Mouse (Mus musculus): ENCODE results near the gene Snx29.

Snx29 gene

DNA sequence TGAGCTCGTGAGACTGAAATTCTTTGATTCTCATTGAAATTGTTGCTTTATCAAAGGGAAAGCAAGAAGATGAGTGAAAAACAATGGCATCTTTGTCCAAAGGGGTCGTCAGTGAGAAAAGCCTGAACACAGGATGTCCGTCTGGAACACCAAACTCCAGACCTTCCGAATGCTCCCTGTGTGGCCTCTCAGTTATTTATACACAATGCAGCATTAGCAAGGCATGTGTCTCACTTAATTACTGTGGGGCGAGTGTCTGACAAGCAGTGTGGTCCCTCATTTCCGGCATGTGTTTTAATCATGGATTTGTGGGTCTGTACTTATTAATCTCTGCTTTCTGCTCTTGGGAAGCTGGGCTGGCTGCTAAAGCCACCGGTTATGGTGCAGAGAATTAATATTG lies 275.1 kb downstream of the Snx29 start:
- DNase-seq (ENCODE audit: low read depth): no peak

DNA sequence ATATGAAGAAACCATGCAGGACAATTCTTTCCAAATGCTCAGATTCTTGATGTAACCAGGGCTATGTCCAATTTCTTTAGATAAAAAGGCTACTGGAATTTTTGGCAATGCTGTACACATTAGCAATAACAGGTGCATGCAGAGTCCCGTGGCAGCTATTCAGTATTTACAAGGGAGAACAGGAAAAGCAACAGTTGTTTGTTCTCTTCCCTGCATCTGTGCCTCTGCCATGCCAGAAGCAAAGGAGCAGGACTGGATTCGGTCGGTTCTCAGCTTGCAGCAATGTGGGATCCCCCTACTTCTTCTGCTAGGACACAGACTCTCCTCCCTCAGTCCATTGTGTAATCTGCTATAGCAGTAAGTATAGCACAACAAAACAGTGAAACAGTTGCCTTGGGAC lies 276.8 kb downstream of the Snx29 start:
- DNase-seq (ENCODE audit: low read depth): no peak

DNA sequence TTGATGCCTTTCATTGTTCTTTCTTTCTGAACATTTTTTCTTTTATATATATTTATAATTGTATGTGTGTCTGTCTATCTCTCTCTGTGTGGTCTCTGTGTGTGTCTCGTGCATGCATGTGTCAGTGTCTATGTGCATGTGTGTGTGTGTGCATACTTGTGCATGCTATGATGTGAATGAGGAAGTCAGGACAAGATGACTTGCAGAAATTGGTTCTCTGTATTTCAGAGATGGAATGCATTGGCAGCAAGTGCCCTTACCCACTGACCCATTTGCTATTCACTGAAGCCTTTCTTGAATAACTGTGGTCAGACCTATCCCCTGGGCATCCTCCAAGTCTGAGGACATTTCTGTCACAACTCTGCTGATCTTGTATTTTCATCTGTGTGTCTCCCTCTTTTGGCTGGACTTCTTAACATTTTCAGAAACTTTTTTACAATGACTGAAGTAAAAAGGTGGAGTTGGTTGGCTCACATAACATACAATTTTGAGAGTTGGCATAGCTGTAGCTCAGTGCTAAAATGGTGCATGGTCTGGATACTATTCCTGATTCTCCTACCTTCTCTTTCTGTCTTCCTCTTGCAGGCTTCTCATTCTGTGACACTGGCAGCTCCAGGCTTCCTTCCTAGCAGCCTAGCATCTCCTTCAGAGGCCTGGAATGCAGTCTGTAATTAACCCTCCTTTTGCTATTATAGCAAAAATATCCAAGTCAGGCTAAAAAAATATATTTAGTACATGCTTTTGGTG lies 278.8 kb downstream of the Snx29 start:
- no peak for DNase-seq (ENCODE audit: low read depth)

DNA sequence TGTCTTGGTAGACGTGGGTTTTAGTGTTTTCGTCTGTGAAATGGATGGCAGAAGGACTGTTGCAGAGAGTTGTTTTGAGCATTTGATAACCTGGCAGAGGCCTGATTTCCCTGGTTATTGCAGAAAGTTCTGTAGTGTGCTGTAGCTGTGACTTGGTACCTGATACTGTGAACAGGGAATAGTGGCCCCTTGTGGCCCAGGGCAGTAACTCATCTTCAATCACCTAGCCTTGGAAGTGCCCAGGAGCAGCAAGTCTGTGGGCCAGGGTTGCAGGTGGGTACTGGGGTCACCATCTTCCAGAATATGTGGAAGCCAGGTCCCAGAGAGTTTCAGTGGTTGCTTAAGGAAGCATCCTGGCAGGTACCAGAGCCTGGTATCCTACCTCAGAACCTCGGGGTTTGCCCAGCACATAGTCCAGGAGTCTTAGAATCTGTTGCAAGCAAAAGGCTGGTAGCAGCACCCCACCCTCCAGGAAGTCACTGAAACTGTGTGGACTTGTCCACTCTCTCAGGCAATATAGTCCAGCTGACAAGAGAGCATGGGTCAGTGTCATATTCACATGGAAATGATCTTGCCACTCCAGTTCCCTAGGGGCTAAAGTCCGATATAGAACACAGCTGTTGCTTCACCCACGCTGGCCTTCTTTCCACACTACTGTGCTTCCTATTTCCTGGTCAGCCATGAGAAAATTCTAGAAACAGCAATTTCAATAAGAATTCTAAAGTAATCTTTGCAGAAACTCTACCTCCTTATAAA lies 281.1 kb downstream of the Snx29 start:
- DNase-seq (ENCODE audit: low read depth): no peak

DNA sequence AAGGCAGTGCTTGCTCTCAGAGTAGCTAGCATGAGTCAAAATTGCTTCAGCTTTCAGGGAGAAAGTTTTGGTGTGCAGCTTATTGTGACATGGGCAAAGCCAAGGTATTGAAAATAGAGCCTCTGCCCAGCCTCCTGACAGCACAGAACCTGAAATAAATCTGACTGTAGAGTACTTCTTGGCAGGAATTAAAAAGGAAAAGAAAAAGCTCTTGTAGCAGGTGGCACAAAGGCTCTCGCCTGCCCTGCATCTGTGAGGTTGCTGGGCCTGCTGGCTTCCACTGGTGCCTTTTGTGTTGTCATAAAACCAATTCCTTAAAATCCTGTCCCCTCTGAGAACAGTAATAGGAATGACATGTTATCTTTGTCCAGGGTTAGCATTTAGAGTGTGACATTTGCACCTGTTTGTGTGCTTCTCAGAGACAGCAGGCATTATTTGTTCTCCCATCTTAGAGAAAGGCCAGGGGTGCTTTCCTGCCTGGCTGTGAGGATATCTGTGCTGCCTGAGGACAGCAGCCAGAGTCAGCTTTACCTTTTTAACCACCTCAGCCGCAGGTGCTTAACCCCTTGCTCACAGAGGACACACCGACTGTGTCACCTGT lies 289.9 kb downstream of the Snx29 start:
- no peak for DNase-seq (ENCODE audit: low read depth)

DNA sequence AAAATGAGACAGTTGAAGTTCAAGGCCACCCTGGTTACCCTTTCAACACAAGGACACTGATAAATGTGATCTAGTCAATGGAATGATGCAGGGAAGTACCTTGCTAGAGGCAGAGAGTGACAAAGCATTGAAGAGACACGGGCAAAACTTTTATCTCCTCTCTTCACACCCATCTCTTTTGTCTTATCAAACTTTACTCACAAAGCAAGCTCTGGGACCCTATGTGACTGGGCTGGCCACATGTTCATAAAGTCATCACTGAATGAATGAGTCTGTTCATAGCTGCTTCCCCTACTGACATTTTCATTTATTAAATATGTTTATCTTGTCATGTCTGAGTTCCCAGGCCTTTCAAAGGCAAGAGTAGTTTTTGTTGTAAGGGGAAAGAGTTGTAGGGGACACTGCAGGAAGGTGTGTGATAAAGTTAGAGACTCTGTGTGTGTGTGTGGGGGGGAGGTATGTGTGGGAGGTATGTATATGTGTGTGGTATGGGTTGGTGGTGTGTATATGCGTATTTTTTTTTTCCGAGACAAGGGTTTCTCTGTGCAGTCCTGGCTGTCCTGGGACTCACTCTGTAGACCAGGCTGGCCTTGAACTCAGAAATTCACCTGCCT lies 291.8 kb downstream of the Snx29 start:
- DNase-seq (ENCODE audit: low read depth): no peak

DNA sequence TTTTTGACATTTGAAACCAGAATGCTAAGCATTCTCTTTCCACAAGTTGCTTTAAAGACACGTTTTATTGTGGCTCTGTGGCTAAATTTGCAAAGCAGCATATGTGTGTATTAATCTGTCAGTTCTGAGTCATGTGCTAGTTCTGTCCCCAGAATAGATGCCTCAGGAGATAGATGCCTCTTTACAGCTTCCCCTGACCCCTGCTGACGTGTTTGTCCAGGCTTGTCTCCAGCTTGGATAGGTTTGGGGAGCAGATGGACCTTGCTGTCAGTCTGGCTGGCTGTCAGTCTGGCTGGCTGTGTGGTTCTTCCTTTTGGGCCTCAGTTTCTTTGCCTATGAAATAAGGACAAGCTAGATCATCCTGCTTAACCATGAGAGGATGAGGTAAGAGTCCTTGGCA lies 292.9 kb downstream of the Snx29 start:
- no peak for DNase-seq (ENCODE audit: low read depth)

DNA sequence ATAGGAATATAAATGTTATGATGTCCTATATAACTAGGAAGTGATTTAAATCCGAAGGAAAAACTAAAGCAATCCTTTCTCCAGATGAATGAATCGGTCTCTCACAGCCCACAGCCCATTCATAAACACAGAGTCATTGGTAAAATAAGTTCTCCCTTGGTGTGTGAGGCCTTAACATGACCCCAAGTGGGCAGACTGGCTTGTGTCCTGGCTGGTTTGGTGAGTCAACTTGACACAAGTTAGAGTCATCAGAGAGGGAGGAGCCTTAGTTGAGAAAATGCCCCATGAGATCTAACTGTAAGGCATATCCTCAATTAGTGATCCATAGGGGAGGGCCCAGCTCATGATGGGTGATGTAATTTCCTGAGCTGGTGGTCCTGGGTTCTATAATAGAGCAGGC lies 297.2 kb downstream of the Snx29 start:
- DNase-seq (ENCODE audit: low read depth): peak; percentile 27

DNA sequence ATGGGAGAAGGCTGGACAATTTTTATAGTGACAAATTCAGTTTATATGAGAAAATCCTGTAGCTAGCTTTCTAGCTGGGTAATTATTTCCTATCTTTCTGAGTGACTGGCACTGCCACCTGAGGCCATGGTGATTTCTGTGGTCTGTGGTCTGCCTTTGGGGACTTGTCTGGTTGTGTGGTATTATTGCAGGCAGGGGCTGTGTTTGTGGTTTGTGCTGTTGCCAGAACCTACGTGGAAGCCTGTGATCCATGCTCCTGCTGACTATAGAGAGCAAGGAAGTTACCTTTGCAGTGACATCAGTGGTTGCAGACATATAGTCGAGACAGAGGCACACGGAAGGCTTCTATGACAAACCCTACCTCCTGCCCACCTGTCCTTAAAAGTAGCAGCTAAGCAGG lies 298.3 kb downstream of the Snx29 start:
- DNase-seq (ENCODE audit: low read depth): no peak

DNA sequence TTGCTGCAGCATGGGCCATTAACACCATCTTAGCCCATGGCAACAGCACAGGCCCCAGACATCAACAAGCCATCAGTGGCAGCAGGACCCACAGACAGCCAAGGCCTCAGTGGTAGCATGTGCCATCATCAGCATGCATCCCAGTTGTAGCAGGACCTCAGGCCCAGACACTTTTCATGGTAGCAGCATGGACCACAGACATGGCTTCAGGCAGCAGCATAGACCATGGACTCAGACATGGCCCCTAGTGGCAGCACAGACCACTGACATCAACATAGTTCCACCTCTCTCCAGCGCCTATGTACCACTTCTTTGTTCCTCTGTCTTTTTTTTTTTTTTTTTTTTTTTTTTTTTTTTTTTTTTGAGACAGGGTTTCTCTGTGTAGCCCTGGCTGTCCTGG lies 299.0 kb downstream of the Snx29 start:
- DNase-seq (ENCODE audit: low read depth): no peak

DNA sequence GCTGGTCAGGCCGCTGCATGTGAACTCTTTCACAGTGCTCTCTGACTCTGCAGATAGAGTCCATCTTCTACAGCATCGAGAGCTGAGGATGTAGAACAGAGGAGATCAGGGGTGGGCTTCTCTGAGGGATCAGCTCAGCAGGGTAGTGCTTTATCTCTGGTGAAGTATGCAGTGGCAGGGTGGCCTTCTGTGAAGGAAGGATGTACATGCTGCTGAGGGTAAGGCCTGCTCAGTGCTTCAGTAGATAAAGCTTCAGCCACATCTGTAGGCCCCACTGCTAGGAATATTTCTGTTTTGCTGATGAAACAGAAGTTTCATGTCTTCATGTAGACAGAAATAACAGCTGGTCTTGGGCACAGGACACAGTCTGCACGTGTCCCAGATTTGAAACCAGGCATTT lies 300.3 kb downstream of the Snx29 start:
- DNase-seq (ENCODE audit: low read depth): no peak

DNA sequence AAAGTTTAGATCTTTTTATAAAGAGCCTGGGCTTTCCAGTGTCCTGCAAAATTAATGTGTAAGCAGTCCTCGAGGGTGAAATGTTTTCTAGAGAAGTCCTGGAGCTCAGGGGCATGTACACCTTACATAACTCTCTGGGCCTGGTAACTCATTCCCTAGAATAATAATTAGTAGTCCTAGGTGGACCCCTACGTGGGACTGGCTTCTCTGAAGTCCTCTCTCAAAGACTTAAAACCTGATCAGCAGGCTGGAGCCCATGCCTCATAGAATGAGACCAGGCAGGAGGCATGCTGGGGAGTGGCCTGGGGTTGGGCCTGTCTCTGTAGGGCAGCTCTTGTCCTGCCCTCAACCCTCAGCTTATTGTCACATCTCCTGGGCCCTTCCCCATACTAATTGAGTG lies 301.4 kb downstream of the Snx29 start:
- DNase-seq (ENCODE audit: low read depth): no peak

DNA sequence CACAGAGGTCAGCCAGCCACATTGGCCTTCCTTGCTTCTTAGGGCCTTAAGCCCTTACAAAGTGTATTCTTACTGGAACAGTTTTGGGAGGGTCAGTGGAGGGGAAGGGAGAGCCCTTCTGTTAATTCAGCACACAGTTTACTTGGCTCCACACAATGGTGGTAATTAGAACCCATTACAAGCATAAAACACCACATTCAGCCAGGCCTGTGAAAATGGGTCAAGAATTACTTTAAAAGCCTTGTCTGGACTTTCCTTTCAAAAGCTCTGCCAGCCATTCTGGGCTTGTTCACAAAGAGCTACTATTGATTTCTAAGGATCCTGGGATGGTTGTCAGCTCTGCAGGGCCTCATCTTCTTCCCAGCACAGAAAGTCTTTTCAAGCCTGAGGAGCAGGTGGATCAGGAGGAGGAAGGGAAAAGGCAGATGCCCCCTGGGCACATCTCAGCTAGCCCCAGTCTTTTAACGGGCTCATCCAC lies 303.3 kb downstream of the Snx29 start:
- no peak for DNase-seq (ENCODE audit: low read depth)

DNA sequence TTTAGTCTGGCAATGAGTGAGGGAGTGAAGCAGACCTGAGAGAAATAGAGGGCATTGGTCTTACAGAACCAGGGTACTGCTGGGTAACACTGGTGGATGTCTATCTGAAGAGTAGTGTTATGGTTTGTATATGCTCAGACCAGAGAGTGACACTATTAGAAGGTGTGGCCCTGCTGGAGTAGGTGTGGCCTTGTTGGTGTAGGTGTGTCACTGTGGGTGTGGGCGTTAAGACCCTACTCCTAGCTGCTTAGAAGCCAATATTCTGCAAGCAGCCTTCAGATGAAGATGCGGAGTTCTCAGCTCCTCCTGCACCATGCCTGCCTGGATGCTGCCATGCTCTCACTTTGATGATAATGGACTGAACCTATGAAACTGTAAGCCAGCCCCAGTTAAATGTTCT lies 303.9 kb downstream of the Snx29 start:
- no peak for DNase-seq (ENCODE audit: low read depth)

DNA sequence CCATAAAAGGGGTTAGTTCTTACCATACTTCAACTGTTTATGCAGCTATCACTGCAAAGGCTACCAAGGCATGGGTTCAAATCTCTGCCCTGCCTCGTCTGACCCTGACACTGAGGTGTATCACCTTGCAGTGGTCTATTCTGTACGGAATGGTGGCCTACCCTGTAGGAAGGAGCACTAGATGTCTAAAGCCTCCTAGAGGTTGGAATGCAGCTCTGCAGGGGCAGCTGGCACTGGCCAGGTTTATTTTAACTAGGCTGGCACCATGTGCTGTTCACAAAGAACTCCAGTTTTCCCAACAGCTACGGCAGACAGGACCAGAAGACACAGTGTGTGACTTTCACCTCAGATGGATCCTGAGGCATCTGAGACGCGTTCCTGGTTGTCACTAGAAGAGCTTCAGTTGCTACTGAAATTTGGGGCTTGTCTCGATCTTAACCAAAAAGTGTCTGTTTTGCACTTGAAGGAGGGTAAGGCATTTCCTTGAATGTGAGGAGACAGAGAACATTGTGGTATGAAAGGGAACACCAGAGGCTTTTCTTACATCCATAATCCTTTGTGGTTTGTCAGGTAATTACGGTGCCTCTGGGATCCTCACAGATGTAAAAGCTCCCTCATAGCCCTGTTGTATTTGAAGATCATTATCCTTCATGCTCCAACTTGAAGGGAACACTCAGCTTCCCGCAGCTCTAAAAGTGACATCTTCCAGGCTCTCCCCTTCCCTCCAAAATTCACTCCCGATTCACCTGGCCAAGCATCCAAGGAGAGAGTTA lies 305.3 kb downstream of the Snx29 start:
- DNase-seq (ENCODE audit: low read depth): no peak

DNA sequence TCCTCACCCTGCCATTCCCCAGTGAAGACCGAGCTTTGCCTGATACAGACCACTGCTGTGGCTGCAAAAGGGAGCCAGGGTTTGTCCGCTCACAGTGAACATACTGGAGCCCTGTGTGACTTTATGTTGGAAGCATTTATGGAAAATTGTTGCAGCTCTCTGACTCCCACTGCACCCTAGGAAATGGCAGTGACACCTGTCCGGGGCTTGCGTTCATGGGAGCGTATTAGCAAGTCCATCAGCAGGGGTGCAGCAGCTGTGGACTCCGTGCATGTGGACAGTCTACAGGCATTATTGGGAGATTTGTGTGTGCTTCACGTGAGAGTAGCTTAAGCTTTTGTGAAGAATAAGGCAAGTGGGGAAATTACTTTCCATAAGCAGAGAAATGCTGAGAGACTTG lies 307.0 kb downstream of the Snx29 start:
- DNase-seq (ENCODE audit: low read depth): no peak

DNA sequence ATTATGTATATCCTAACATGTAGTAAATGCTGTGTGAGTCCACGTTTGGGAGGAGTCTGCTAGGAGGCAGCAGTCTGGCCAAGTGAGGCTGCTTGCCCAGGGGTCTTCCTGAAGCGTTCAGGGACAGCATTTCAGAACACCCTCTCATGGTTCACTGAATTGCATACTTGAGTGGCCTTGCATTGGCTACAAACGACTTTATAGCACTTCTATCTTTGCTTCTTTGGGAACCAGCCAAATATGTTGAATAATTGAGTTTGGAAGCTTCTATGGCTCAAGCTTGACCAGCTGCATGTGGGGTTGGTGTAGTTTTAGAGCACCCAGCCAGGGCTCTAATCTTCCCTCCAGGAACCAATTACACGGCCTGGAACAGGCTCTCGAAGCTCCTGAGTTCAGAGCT lies 307.8 kb downstream of the Snx29 start:
- DNase-seq (ENCODE audit: low read depth): no peak

DNA sequence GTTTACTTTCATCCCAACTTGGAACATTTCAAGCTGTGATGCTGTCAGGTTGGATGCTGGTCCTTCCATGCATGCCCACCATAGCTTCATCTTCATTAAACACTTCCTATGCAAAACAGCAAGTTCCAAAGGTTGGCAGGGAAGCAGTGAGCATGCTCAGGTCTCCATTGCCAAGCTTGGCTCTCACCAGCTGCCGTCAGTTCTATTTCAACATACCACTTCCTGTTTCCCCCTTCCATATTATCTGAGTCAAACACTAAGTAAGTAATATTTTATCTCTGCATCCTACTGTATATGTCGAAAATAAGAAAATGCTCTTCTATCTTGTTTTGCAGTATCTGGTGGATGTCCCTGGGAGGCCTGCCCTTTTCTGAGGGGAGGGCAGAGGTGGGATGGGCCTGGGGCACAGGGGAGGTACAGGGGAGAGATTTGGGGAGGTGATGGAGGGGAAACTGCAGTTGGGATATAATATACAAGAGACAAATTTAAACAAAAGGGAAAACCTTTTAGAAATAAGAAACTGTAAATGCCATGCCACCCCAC lies 309.6 kb downstream of the Snx29 start:
- DNase-seq (ENCODE audit: low read depth): no peak

DNA sequence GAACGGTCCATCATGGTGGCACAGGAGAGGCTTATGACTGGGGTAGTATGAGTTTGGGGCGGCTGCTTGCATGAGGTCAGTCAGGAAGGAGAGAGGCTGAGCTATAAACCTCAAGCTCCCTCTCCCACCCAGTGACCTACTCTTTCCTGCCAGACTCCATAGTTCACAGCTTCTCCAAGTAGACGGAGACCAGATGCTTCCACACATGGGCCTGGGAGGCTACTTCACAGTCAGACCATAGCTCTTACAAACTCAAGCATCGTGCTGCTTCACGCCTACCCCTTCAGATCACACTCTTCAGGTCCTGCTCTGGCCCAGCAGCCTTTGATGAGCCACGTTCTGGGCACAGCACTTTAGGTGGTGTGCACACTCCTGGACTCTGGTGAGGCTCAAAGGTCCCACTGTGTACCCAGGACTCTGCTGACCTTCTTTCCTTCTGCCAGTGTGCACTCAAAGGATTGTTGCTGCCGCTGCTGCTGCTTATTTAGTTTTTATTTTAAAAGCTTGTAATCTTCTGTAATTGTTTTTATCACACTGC lies 313.6 kb downstream of the Snx29 start:
- no peak for DNase-seq (ENCODE audit: low read depth)

DNA sequence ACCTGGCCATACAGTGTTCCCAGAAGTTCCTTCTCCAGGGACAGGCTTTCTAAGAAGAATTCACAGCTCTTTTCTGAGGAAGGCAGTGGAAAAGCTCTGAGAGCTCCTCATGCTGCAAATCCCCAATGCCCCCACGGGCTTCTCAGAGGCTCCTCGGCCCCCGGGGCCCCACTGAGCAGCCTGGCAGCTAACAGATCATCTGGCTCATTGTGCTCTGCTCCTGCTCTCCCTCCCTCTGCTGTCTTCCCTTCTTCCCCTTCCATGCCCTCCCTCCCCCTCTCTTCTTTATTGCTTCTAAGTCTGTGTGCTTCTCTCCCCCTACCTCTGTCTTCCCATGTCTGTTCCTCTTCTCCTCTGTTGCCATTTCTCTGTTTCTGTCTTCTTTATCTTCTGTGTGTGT lies 314.2 kb downstream of the Snx29 start:
- no peak for DNase-seq (ENCODE audit: low read depth)

DNA sequence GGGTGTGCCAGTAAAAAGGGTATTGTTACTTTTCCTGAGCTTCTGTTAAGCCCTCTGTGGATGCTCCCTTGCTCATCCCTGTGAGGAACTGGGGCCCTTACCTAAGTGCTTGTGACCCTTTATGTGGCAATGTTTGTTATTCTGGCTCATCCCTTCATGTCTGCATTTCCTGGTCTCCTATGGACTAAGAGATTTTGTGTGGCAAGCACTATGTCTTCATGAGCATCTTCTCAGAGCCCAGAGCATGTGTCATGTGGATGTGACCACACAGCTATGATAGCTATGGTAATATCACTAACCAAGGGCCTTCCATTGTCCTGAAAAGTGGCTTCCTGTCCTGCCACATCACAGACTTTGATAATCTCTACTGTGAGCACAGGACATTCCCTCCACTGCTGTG lies 315.1 kb downstream of the Snx29 start:
- no peak for DNase-seq (ENCODE audit: low read depth)

DNA sequence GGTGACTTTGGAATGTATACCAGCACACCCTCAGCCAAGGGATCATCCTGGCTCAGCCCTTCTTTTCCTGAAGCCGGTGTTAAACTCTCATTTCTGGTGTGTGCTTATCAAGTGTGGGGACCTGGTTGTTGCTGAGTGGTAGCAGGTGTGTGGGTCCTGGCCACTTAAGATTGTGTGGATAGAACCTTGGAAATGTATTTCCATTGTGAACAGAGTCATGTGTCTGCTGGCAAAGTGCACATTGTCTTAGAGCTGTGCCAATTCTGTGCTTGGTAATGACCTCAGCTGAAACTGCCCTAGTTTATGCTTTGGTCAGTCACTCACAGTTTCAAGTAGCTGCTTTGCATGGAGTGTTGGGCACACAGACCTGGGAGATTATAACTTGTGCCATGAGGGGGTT lies 316.0 kb downstream of the Snx29 start:
- DNase-seq (ENCODE audit: low read depth): no peak

All from fibroblast of lung, adult 2 months (primary cell).